Mouse (Mus musculus): Measurements from ENCODE around the gene Olfr716.
"Not testable (repeated sequence)": the region's sequence is repeated elsewhere in the genome, so short reads cannot be mapped to it uniquely, and the experiment has no call there.

The Olfr716 gene

GRCm38 (mm10) chr7:107138027-107138426 is at the start of gene Olfr716:
Olfr716 (plus strand) TSS chr7:107138327.
- not testable (repeated sequence) for DNase-seq (ENCODE audit: low read depth, low spot score)

DNA sequence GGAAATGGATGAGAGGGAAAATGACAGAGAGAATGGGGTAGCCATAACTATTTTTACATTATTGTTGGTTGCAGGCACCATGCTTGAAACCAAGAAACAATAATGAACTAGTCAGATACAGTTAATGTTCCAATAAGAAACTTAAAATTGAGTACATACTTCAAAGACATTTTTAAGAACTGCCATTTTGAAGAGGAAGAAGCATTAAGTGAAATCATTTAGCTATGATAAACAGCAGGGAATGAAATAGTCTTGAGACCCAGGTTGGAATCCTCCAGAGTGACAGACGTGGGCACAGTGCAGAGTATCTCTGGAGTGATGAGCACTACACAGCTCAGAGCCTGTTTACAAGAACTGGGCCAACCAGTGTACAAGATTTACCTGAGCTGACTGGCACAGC is 45.2 kb upstream of the Olfr716 start, which contains the start of gene Olfr17:
Olfr17 (plus strand) TSS at position 301 of the 400 bp plus-strand sequence.
- DNase-seq (ENCODE audit: low read depth, low spot score), result no peak

DNA sequence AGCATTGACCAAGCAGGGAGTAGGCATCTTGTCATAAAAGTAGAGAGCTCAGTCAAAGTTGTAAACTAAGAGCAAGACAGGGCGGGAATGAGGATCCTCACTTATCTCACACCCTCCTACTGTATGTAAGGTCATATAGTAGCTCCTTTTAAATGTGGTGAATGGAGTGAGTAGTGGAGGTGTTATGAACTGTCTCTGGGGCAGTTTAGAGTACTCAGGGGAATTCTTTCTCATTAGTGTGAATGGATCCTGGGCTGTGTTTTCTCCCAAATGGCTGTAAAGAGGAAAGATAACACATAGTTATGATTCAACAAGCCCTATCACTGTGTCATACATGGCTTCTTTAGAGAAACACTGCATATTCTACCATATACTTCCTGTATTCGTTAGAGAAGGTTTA is 27.9 kb upstream of the Olfr716 start, which contains the start of gene Olfr715b:
Olfr715b (minus strand) TSS at position 101 of the 400 bp plus-strand sequence.
- DNase-seq (ENCODE audit: low read depth, low spot score), result not testable (repeated sequence)

- DNase-seq (ENCODE audit: low read depth, low spot score), result not testable (repeated sequence)
Observed at GRCm38 (mm10) chr7:107130983-107131382, 7.1 kb upstream of the Olfr716 start, which contains the start of gene Olfr715. Olfr715 (minus strand) TSS chr7:107131083.

GRCm38 (mm10) chr7:107166690-107167089 is 28.6 kb downstream of the Olfr716 start, which contains the start of gene Nlrp14:
Nlrp14 (plus strand) TSS chr7:107166990.
- DNase-seq (ENCODE audit: low read depth, low spot score), result no peak

GRCm38 (mm10) chr7:107180406-107180805 is 42.3 kb downstream of the Olfr716 start:
- no peak for DNase-seq (ENCODE audit: low read depth, low spot score)
